Mouse (Mus musculus) kidney, adult 2 months (tissue): ENCODE results near the gene Cog6.

Experiments
- CTCF ChIP-seq: fragments of 200-500 bp; conservative IDR thresholded peaks from 2 replicates; pipeline ENCODE4 v1.5.1; 2011; ENCODE audit warnings: low read depth, mild to moderate bottlenecking, control low read depth, low read length, moderate library complexity, mixed read lengths; ENCODE audit not compliant: insufficient read depth, insufficient read length
- POLR2A ChIP-seq: fragments of 200-500 bp; IDR thresholded peaks from one replicate; pipeline ENCODE4 v1.6.1; 2011; ENCODE audit warnings: low read depth, low read length, control low read depth

GRCm38 (mm10) chr3:52962391-52962790, 54.6 kb downstream of the Cog6 start:
- TF ChIP-seq POLR2A (no peak), CTCF (no peak)
